Mouse (Mus musculus): ENCODE data around the gene Nr1h3. TPM values are rescaled to one million over a fixed set of nuclear protein-coding genes. Genes with fewer than 3 reads are reported as not detected.
A peak's percentile ranks its signal among the peaks of the same experiment; 100 is the strongest.

Gene Nr1h3
- polyA plus RNA-seq, 1 experiment from 2014 or later, result 31.0 TPM

GRCm38 (mm10) chr2:91190501-91190900, 12.1 kb downstream of the Nr1h3 start:
- H3K36me3 ChIP-seq (replicated peaks; ENCODE audit: insufficient read depth, low read length), result no peaks in the 10 kb centered on the region
- WGBS (ENCODE audit: insufficient replicate concordance), result 81% methylated on average over 16 of the region's 16 CpGs
- TF ChIP-seq EP300 (IDR thresholded peaks at IDR 0.05; ENCODE audit: low read depth), result no peak
- no peak for TF ChIP-seq CTCF (IDR thresholded peaks at IDR 0.05; ENCODE audit: low read depth)
- H3K4me2 ChIP-seq (ENCODE audit: low read depth, low read length), result no peak overlapping the region
- H3K9me3 ChIP-seq (ENCODE audit: low read length), result no peaks in the 10 kb centered on the region
- ATAC-seq, result no peak
- H3K9ac ChIP-seq (replicated peaks), result no peak overlapping the region
- 0 out of 2 replicates have a peak, but pooled peaks cover 5% of the 10 kb centered on the region for H3K4me1 ChIP-seq (ENCODE audit: insufficient read depth)
- H3K27ac ChIP-seq (ENCODE audit: low read depth), result no peak overlapping the region
- no peak overlapping the region for H3K4me3 ChIP-seq (ENCODE audit: low read depth, low read length)
- DNase-seq, result no peak
- H3K27me3 ChIP-seq (ENCODE audit: insufficient read depth, low read length), result no peaks in the 10 kb centered on the region

GRCm38 (mm10) chr2:91187431-91187830, 15.2 kb downstream of the Nr1h3 start:
- no peak for ATAC-seq
- DNase-seq, result no peak
- Histone ChIP-seq H3K4me2 (ENCODE audit: low read depth, low read length) (no peak overlapping the region), H3K4me3 (ENCODE audit: low read depth, low read length) (no peak overlapping the region), H3K9ac (replicated peaks) (no peak overlapping the region), H3K36me3 (replicated peaks; ENCODE audit: insufficient read depth, low read length) (no peaks in the 10 kb centered on the region), H3K9me3 (ENCODE audit: low read length) (no peaks in the 10 kb centered on the region), H3K27me3 (ENCODE audit: insufficient read depth, low read length) (no peaks in the 10 kb centered on the region), H3K4me1 (ENCODE audit: insufficient read depth) (peaks cover 6% of the 10 kb centered on the region), H3K27ac (ENCODE audit: low read depth) (no peak overlapping the region)
- no peak for TF ChIP-seq CTCF (IDR thresholded peaks at IDR 0.05; ENCODE audit: low read depth)
- no peak for TF ChIP-seq EP300 (IDR thresholded peaks at IDR 0.05; ENCODE audit: low read depth)
- 53% methylated on average over 4 of the region's 4 CpGs for WGBS (ENCODE audit: insufficient replicate concordance)

GRCm38 (mm10) chr2:91186208-91186607, 16.4 kb downstream of the Nr1h3 start:
- Histone ChIP-seq H3K27me3 (ENCODE audit: insufficient read depth, low read length) (no peaks in the 10 kb centered on the region), H3K4me3 (ENCODE audit: low read depth, low read length) (no peak overlapping the region), H3K36me3 (replicated peaks; ENCODE audit: insufficient read depth, low read length) (no peaks in the 10 kb centered on the region), H3K27ac (ENCODE audit: low read depth) (no peak overlapping the region), H3K4me2 (ENCODE audit: low read depth, low read length) (no peak overlapping the region), H3K9me3 (ENCODE audit: low read length) (no peaks in the 10 kb centered on the region), H3K9ac (replicated peaks) (no peak overlapping the region), H3K4me1 (ENCODE audit: insufficient read depth) (peaks cover 13% of the 10 kb centered on the region)
- DNase-seq (no peak), ATAC-seq (no peak)
- TF ChIP-seq EP300 (IDR thresholded peaks at IDR 0.05; ENCODE audit: low read depth), result no peak
- no peak for TF ChIP-seq CTCF (IDR thresholded peaks at IDR 0.05; ENCODE audit: low read depth)
- WGBS (ENCODE audit: insufficient replicate concordance), result 47% methylated on average over 1 of the region's 1 CpGs

- Histone ChIP-seq H3K9ac (replicated peaks) (peak within 1 kb of the TSS; percentile 73), H3K4me2 (ENCODE audit: low read depth, low read length) (peak within 1 kb of the TSS; percentile 99), H3K4me1 (ENCODE audit: insufficient read depth) (peaks cover 13% of the 10 kb centered on the region), H3K27me3 (ENCODE audit: insufficient read depth, low read length) (no peaks in the 10 kb centered on the region), H3K36me3 (replicated peaks; ENCODE audit: insufficient read depth, low read length) (0 out of 2 replicates have a peak, but pooled peaks cover 4% of the 10 kb centered on the region), H3K9me3 (ENCODE audit: low read length) (no peaks in the 10 kb centered on the region), H3K27ac (ENCODE audit: low read depth) (peak within 1 kb of the TSS; percentile 86), H3K4me3 (ENCODE audit: low read depth, low read length) (peak within 1 kb of the TSS; percentile 71)
- WGBS (ENCODE audit: insufficient replicate concordance), result 35% methylated on average over 15 of the region's 15 CpGs
- ATAC-seq (peak; percentile 26), DNase-seq (peak; percentile 71)
- TF ChIP-seq CTCF (IDR thresholded peaks at IDR 0.05; ENCODE audit: low read depth) (no peak), EP300 (IDR thresholded peaks at IDR 0.05; ENCODE audit: low read depth) (no peak)
These were observed 18.8 kb downstream of the Nr1h3 start, which contains the start of gene Madd for GRCm38 (mm10) chr2:91183711-91184405. Gene Madd, minus strand, starts transcription at chr2:91183837.

- DNase-seq (peak; percentile 97), ATAC-seq (peak; percentile 98)
- Histone ChIP-seq H3K4me1 (ENCODE audit: insufficient read depth) (peaks cover 13% of the 10 kb centered on the region), H3K4me3 (ENCODE audit: low read depth, low read length) (peak overlapping the region; percentile 71), H3K36me3 (replicated peaks; ENCODE audit: insufficient read depth, low read length) (0 out of 2 replicates have a peak, but pooled peaks cover 7% of the 10 kb centered on the region), H3K9me3 (ENCODE audit: low read length) (no peaks in the 10 kb centered on the region), H3K4me2 (ENCODE audit: low read depth, low read length) (peak overlapping the region; percentile 99), H3K27me3 (ENCODE audit: insufficient read depth, low read length) (no peaks in the 10 kb centered on the region), H3K27ac (ENCODE audit: low read depth) (peak overlapping the region; percentile 86), H3K9ac (replicated peaks) (peak overlapping the region; percentile 73)
- 0% methylated on average over 9 of the region's 9 CpGs for WGBS (ENCODE audit: insufficient replicate concordance)
- 0 out of 2 replicates have a peak, but pooled peaks have one; percentile 3 for TF ChIP-seq CTCF (IDR thresholded peaks at IDR 0.05; ENCODE audit: low read depth)
- no peak; the same call in 1 of the 2 replicates for TF ChIP-seq EP300 (IDR thresholded peaks at IDR 0.05; ENCODE audit: low read depth)
These were observed 19.5 kb downstream of the Nr1h3 start for GRCm38 (mm10) chr2:91183148-91183513.

- Histone ChIP-seq H3K4me2 (ENCODE audit: low read depth, low read length) (peak overlapping the region; percentile 99), H3K27ac (ENCODE audit: low read depth) (peak overlapping the region; percentile 86), H3K36me3 (replicated peaks; ENCODE audit: insufficient read depth, low read length) (peaks cover 10% of the 10 kb centered on the region), H3K4me3 (ENCODE audit: low read depth, low read length) (peak overlapping the region; percentile 71), H3K4me1 (ENCODE audit: insufficient read depth) (peaks cover 13% of the 10 kb centered on the region), H3K9me3 (ENCODE audit: low read length) (no peaks in the 10 kb centered on the region), H3K9ac (replicated peaks) (peak overlapping the region; percentile 73), H3K27me3 (ENCODE audit: insufficient read depth, low read length) (no peaks in the 10 kb centered on the region)
- DNase-seq (peak; percentile 83), ATAC-seq (peak; percentile 86)
- TF ChIP-seq CTCF (IDR thresholded peaks at IDR 0.05; ENCODE audit: low read depth), result no peak
- TF ChIP-seq EP300 (IDR thresholded peaks at IDR 0.05; ENCODE audit: low read depth), result no peak
- WGBS (ENCODE audit: insufficient replicate concordance), result under 1% methylated on average over 63 of the region's 81 CpGs
These were observed 20.1 kb downstream of the Nr1h3 start for GRCm38 (mm10) chr2:91182405-91183147.
